In the genomic region with DNA sequence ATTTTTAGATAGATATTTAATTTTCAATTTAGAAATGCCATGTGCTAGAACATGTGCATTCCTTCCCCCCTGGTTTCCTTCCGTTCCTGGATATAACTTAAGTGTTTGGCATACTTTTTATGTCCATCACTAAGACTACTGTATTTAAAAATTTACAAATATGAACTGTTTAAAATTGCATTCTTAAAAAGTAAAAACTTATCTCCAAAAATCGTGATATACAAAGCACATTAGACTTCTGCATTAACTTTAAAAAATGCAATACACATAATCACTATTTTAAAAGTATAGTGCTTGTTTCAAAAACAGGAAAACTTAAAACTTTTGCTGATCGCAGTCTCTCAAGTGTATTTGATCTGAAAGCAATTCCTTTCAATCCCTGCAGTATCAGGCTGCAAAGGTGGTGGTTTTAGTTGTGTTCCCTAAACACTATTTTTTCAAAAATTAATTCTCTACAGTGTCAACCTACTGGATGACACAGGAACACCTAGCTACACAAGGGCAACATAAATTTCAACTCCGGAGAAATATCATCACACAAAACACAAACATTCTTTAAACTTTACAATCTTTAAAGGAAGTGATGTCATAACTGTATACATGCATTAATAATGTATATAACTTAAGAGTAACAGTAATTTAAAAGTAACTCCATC, we compare ENCODE assay signal across 8 mouse cellular contexts. TPM values are rescaled to one million over a fixed set of nuclear protein-coding genes. Genes with fewer than 3 reads are reported as not detected.
A peak's percentile ranks its signal among the peaks of the same experiment; 100 is the strongest.
DNase-seq lines count a peak whose midpoint lies in the region; ATAC-seq and TF ChIP-seq lines count a peak whose summit lies in the region.

No protein-coding gene starts in this region.

- peak overlapping the region; percentile 97 for H3K27ac ChIP-seq in kidney, embryonic 14.5 days (ENCODE audit: low read depth, low read length)
- no peak overlapping the region; the same call in 1 of the 2 replicates for H3K27ac ChIP-seq in bone marrow, adult 2 months (ENCODE audit: control insufficient read depth, insufficient read depth, low read depth, low read length, poor library complexity)
- H3K27ac ChIP-seq in hindbrain, embryonic 15.5 days (replicated peaks) = peak overlapping the region; percentile 86
- peak overlapping the region; percentile 93 for H3K27ac ChIP-seq in midbrain, embryonic 16.5 days (ENCODE audit: low read length)

- peaks cover 22% of the 10 kb centered on the region for H3K4me1 ChIP-seq in kidney, embryonic 14.5 days (ENCODE audit: control insufficient read depth, insufficient read depth, low read length)
- no peaks in the 10 kb centered on the region; the same call in 1 of the 2 replicates for H3K4me1 ChIP-seq in bone marrow, adult 2 months (ENCODE audit: control insufficient read depth, insufficient read depth, low read length)
- peaks cover 34% of the 10 kb centered on the region for H3K4me1 ChIP-seq in hindbrain, embryonic 15.5 days (replicated peaks)
- H3K4me1 ChIP-seq in midbrain, embryonic 16.5 days (ENCODE audit: control insufficient read depth, insufficient read depth, low read length) = peaks cover 30% of the 10 kb centered on the region

- 11% methylated on average over 4 of the region's 4 CpGs for WGBS in kidney, embryonic 14.5 days
- WGBS in bone marrow, adult 2 months = 7% methylated on average over 4 of the region's 4 CpGs
- 12% methylated on average over 4 of the region's 4 CpGs for WGBS in hindbrain, embryonic 15.5 days
- WGBS in midbrain, embryonic 16.5 days = 14% methylated on average over 4 of the region's 4 CpGs

- peak overlapping the region; percentile 56 for H3K4me2 ChIP-seq in kidney, embryonic 14.5 days (replicated peaks; ENCODE audit: low read depth, low read length)
- H3K4me2 ChIP-seq in hindbrain, embryonic 15.5 days = peak overlapping the region; percentile 74
- H3K4me2 ChIP-seq in midbrain, embryonic 16.5 days (ENCODE audit: low read length) = peak overlapping the region; percentile 78

- ATAC-seq in kidney, embryonic 14.5 days (ENCODE audit: low FRiP score, low TSS enrichment) = no peak
- no peak for ATAC-seq in hindbrain, embryonic 15.5 days (ENCODE audit: low FRiP score, low read depth)
- ATAC-seq in midbrain, embryonic 16.5 days = no peak

- TF ChIP-seq CTCF in bone marrow, adult 2 months (IDR thresholded peaks at IDR 0.05; ENCODE audit: control insufficient read depth, insufficient read depth, low read length) = no peak

- H3K36me3 ChIP-seq in kidney, embryonic 14.5 days (ENCODE audit: control insufficient read depth, insufficient read depth, low read length) = peaks cover 17% of the 10 kb centered on the region; the same call in 1 of the 2 replicates
- H3K36me3 ChIP-seq in hindbrain, embryonic 15.5 days = no peaks in the 10 kb centered on the region
- H3K36me3 ChIP-seq in midbrain, embryonic 16.5 days (ENCODE audit: control insufficient read depth, insufficient read depth, low read length) = no peaks in the 10 kb centered on the region

- no peaks in the 10 kb centered on the region for H3K27me3 ChIP-seq in kidney, embryonic 14.5 days (ENCODE audit: control insufficient read depth, insufficient read depth, low read length)
- H3K27me3 ChIP-seq in hindbrain, embryonic 15.5 days = no peaks in the 10 kb centered on the region
- H3K27me3 ChIP-seq in midbrain, embryonic 16.5 days (ENCODE audit: control insufficient read depth, insufficient read depth, low read depth, low read length) = no peaks in the 10 kb centered on the region

- no peak for TF ChIP-seq POLR2A in bone marrow, adult 2 months (IDR thresholded peaks at IDR 0.05; ENCODE audit: borderline replicate concordance, control insufficient read depth, low read depth, low read length)

- DNase-seq in kidney, postnatal 14 days = no peak
- no peak for DNase-seq in natural killer cell, adult 2 months (ENCODE audit: low spot score in 2 of 2)
- no peak for DNase-seq in retina, embryonic 14.5 days (ENCODE audit: low spot score)
- DNase-seq in gastrocnemius, adult 18-20 months (ENCODE audit: low spot score) = no peak

- peak overlapping the region; percentile 78 for H3K9ac ChIP-seq in kidney, embryonic 14.5 days (ENCODE audit: low read depth, low read length)
- H3K9ac ChIP-seq in hindbrain, embryonic 15.5 days = peak overlapping the region; percentile 64
- peak overlapping the region; percentile 47 for H3K9ac ChIP-seq in midbrain, embryonic 16.5 days (ENCODE audit: low read depth, low read length)

- H3K4me3 ChIP-seq in kidney, embryonic 14.5 days (ENCODE audit: low read length) = peak overlapping the region; percentile 45
- H3K4me3 ChIP-seq in bone marrow, adult 2 months (replicated peaks; ENCODE audit: control insufficient read depth, low read depth, low read length) = peak overlapping the region; percentile 70
- peak overlapping the region; percentile 51 for H3K4me3 ChIP-seq in hindbrain, embryonic 15.5 days
- peak overlapping the region; percentile 50 for H3K4me3 ChIP-seq in midbrain, embryonic 16.5 days (ENCODE audit: low read depth, low read length)

- H3K9me3 ChIP-seq in kidney, embryonic 14.5 days (ENCODE audit: control insufficient read depth, low read length) = no peaks in the 10 kb centered on the region
- no peaks in the 10 kb centered on the region for H3K9me3 ChIP-seq in hindbrain, embryonic 15.5 days
- H3K9me3 ChIP-seq in midbrain, embryonic 16.5 days (replicated peaks; ENCODE audit: control insufficient read depth, low read length, poor library complexity, severe bottlenecking) = no peaks in the 10 kb centered on the region

RNA-seq across cellular contexts. Expression of a gene that starts 3.1 kb away (rescaled TPM):
- 43.7 and 70.9 TPM in 2 replicates for polyA plus RNA-seq in kidney, embryonic 14.5 days (2014; fragmentation: Nextera tagmentation; extraction: Ambion mirVana)
- 60.1 and 96.4 TPM in 2 replicates for polyA plus RNA-seq in bone marrow, adult 2 months (2011; ENCODE audit: insufficient read depth, insufficient read length, low replicate concordance, missing spikeins)
- polyA plus RNA-seq in hindbrain, embryonic 15.5 days (2015; fragmentation: Nextera tagmentation; extraction: Ambion mirVana) = 34.9 and 37.2 TPM in 2 replicates
- polyA plus RNA-seq in midbrain, embryonic 16.5 days (2015; fragmentation: Nextera tagmentation; extraction: Ambion mirVana) = 44.8 and 49.0 TPM in 2 replicates
- 10 to 100 TPM; 29.8 to 39.6 TPM for total RNA-seq in gastrocnemius, adult 18-20 months (2021)
